Mouse (Mus musculus) ES-E14 (cell line): ENCODE measurements around the gene Efs.

Experiments
- CHD2 ChIP-seq: IDR thresholded peaks from 2 replicates; pipeline ENCODE4 v1.6.1; 2014; ENCODE audit warnings: mild to moderate bottlenecking, low read depth, low read length, inconsistent platforms
- HCFC1 ChIP-seq: IDR thresholded peaks from 2 replicates; pipeline ENCODE4 v1.6.1; 2012; ENCODE audit warnings: low read length, inconsistent platforms, borderline replicate concordance; ENCODE audit not compliant: insufficient read depth
- MAFK ChIP-seq: IDR thresholded peaks from 2 replicates; pipeline ENCODE4 v1.6.1; 2014; ENCODE audit warnings: mild to moderate bottlenecking, low read depth, low read length, inconsistent platforms; ENCODE audit not compliant: insufficient read depth
- ZC3H11A ChIP-seq: IDR thresholded peaks from 2 replicates; pipeline ENCODE4 v1.6.1; 2012; ENCODE audit warnings: low read depth, mild to moderate bottlenecking, inconsistent platforms, low read length, borderline replicate concordance

DNA sequence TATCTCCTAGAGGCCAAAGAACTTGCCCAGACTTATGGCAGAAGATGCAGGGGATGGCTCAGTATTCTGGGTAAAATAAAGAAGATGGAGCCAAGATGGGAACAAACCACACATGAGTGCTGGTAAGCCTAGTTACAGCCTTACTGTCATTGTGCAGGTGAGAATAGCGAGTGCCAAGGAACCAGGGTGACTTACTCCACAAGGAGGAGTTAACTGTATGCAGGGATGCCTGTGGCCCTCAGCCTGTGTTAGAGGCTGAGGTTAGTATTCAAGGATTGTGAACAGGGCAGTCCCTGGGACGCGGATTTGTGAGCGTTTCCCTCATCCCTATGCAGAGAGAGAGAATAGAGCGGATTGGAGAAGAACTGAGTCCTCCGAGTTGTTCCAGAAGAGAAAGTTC lies 25.7 kb upstream of the Efs start:
- TF ChIP-seq HCFC1 (no peak), ZC3H11A (no peak), CHD2 (no peak), MAFK (no peak)
